Mouse (Mus musculus) embryonic facial prominence, embryonic 10.5 days (tissue): ENCODE results near the gene Ndufb4. TPM values are rescaled to one million over a fixed set of nuclear protein-coding genes. Genes with fewer than 3 reads are reported as not detected.

Source experiments
- polyA plus RNA-seq: library from polyadenylated mRNA; unstranded; fragments of >200 nt; fragmentation: Nextera tagmentation; extraction: Ambion mirVana; gene quantifications from 2 replicates; pipeline ENCODE4 v1.2.1, GENCODE M21; 2016

Ndufb4 gene
- polyA plus RNA-seq, 1 experiment from 2014 or later = 38.1 TPM

Other genes starting within 250 kb of the Ndufb4 start
- gene Gtf2e1, start 114.7 kb downstream of the Ndufb4 start, polyA plus RNA-seq = 44.9 and 49.6 TPM in 2 replicates
- 34.5 and 36.2 TPM in 2 replicates for gene Rabl3, start 114.6 kb downstream of the Ndufb4 start, polyA plus RNA-seq
- gene Hgd, start 74.3 kb downstream of the Ndufb4 start, polyA plus RNA-seq = 0.09 and 0.16 TPM in 2 replicates
- 192 and 210 TPM in 2 replicates for gene Fstl1, start 122.4 kb upstream of the Ndufb4 start, polyA plus RNA-seq
- 0.62 and 0.85 TPM in 2 replicates for gene Gm36028, start 206.7 kb upstream of the Ndufb4 start, polyA plus RNA-seq
- 68.3 and 68.9 TPM in 2 replicates for gene Lrrc58, start 213.9 kb upstream of the Ndufb4 start, polyA plus RNA-seq